Mouse (Mus musculus): ENCODE measurements around the gene Calhm1. TPM values are rescaled to one million over a fixed set of nuclear protein-coding genes. Genes with fewer than 3 reads are reported as not detected.

Gene Calhm1
- total RNA-seq, 2 experiments from 2014 or later, result not detected

DNA sequence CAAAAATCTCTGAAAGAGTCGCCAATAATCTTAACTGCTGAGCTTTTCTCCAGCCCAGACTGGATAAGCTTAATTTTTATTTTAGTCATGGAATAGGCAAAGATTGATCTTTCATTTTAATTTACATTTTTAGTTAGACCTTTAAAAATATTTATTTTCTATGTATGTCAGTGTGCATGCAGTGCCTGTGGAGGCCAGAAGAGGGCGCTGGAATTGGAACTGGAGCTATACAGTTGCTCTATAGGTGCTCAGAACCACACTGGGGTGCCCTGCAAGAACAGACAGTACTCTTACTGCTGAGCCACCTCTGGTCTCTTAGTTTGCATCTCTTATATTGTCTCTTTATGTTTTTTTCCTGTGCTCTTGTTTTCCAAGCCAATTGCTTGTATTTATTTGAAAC lies 21.3 kb downstream of the Calhm1 start:
- intact Hi-C loops (cut with DNase I), result no loop called here
- peak; percentile 65 for TF ChIP-seq CTCF (IDR thresholded peaks at IDR 0.05)
- Histone ChIP-seq H3K27ac (no peak overlapping the region), H3K4me3 (no peak overlapping the region)
- no peak for DNase-seq (ENCODE audit: extremely low spot score in 1 of 2, low spot score in 2 of 2)

DNA sequence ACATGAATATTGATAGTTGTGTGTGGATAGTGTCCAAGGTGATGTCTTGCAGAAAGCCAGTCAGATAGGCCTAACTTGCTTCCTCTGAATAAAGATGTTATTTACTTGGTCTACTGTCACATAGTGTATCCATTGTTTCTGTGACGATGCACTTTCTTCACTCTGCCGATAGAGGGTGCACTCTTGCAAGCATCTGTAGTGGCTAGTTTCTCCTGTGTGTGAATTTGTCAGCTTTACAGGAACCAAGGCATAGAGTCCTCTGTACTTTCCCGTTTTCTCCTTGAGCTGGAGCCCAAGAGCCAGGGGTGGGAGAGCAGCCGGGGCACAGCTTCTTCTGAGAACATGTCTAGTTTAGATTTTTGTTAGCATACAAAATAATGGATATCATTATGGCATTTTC lies 23.0 kb downstream of the Calhm1 start:
- TF ChIP-seq CTCF (IDR thresholded peaks at IDR 0.05), result peak; percentile 76
- Histone ChIP-seq H3K4me3 (no peak overlapping the region), H3K27ac (no peak overlapping the region)
- intact Hi-C loops (cut with DNase I), result loop anchor here (1.0 kb wide), 1 partner anchor 47 kb away; no protein-coding TSS in a partner anchor
- DNase-seq (ENCODE audit: extremely low spot score in 1 of 2, low spot score in 2 of 2), result no peak

DNA sequence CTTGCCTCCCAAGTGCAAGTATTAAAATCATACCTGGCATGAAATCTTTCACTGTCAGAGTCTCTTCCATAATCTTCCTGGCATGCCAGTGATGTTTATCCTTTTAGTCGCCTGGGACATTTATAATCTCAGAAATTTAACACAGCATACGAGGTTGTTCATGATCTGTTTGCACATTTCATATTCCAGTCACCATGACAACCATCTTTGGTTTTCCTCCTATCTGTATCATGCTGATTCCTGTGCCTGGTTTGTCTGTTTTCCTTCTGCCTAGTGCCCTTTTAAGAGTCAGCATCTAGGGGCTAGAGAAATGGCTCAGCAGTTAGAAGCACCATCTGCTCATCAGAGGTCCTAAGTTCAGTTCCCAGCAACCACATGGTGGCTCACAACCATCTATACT lies 25.4 kb downstream of the Calhm1 start:
- Histone ChIP-seq H3K4me3 (no peak overlapping the region), H3K27ac (no peak overlapping the region)
- no peak for DNase-seq (ENCODE audit: extremely low spot score in 1 of 2, low spot score in 2 of 2)
- intact Hi-C loops (cut with DNase I), result no loop called here
- no peak for TF ChIP-seq CTCF (IDR thresholded peaks at IDR 0.05)

DNA sequence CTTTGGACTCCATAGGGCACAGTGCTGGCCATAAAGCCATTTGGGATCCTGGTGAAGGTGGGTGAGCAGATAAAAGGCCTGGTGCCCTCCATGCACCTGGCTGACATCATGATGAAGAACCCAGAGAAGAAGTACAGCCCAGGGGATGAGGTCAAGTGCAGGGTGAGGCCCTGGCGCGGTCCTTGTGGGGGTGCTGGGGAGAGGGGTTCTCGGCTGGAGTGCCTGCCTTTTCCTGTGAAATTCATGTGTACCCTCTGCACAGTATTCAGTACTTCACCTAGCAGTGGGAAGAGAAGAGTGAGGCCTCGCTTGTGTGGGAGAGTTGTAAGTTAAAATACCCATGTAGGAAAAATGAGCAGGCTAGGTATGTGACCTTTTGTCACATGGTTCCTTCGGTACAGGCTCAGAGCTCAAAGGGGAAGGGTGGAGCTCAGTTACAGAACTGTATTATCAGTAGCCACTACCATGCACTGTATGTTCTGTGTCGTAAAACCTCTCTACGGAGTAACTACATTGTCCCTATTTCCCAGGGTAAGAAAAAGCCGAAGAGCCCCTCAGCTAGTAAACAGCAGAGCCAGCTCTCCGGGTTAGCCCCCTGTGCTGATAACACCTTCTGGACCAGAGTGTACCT lies 39.3 kb downstream of the Calhm1 start:
- intact Hi-C loops (cut with DNase I), result no loop called here
- Histone ChIP-seq H3K27ac (no peak overlapping the region), H3K4me3 (no peak overlapping the region)
- no peak for TF ChIP-seq CTCF (IDR thresholded peaks at IDR 0.05)
- DNase-seq (ENCODE audit: extremely low spot score in 1 of 2, low spot score in 2 of 2), result no peak

DNA sequence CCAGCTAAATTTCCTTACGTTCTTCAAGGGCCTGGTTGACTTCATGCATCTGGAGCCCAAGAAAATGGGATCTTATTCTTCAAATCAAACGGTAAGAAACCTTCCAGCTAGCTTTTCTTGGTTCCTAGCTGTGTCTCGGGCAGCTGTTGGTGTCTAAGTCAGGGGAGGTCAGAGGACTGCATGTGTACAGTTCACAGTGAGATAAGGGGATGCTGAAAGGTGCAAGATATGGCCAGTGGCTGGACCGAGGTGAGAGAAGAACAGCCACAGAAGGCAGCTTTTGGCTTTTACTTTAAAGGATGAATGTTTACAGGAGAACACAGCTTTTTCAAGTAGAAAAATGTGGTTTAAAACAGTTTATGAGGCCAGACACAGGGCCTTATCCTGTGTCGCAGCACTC lies 43.0 kb downstream of the Calhm1 start:
- no peak for TF ChIP-seq CTCF (IDR thresholded peaks at IDR 0.05)

More for the DNA sequence above, 43.0 kb downstream of the Calhm1 start:
- no peak for DNase-seq (ENCODE audit: extremely low spot score in 1 of 2, low spot score in 2 of 2)
- intact Hi-C loops (cut with DNase I), result no loop called here
- Histone ChIP-seq H3K27ac (no peak overlapping the region), H3K4me3 (no peak overlapping the region)

Other genes with a start within 250 kb of the Calhm1 start
- gene Ina, start 129.6 kb downstream of the Calhm1 start, total RNA-seq (2021), result 100 to 1,000 TPM; 219 to 227 TPM
- 10 to 100 TPM; 73.7 to 82.1 TPM for gene Nt5c2, start 129.1 kb downstream of the Calhm1 start, total RNA-seq (2021)
- 10 to 100 TPM; 20.0 to 20.1 TPM for gene Pcgf6, start 93.3 kb downstream of the Calhm1 start, total RNA-seq (2021)
- 1 to 10 TPM; 6.7 to 7.1 TPM for gene Taf5, start 76.5 kb downstream of the Calhm1 start, total RNA-seq (2021)
- gene Usmg5, start 53.6 kb downstream of the Calhm1 start, total RNA-seq (2021), result 100 to 1,000 TPM; 682 to 687 TPM
- gene Pdcd11, start 53.5 kb downstream of the Calhm1 start, total RNA-seq (2021), result 10 to 100 TPM; 15.6 to 16.4 TPM
- gene Calhm2, start 6.0 kb downstream of the Calhm1 start, total RNA-seq (2021), result 1 to 10 TPM; 8.1 to 8.2 TPM
- not detected for gene Calhm3, start 13.5 kb upstream of the Calhm1 start, total RNA-seq (2021)
- gene Neurl1a, start 34.6 kb upstream of the Calhm1 start, total RNA-seq (2021), result 100 to 1,000 TPM; 178 to 194 TPM